Mouse (Mus musculus): ENCODE data around the gene Ugt2b38. TPM values are rescaled to one million over a fixed set of nuclear protein-coding genes. Genes with fewer than 3 reads are reported as not detected.

Ugt2b38 gene
- total RNA-seq, 1 experiment from 2014 or later, result not detected

Other genes starting within 250 kb of the Ugt2b38 start
- not detected in 2 replicates for gene Ugt2b37, start 169.4 kb downstream of the Ugt2b38 start, total RNA-seq (2017)
- not detected in 2 replicates for gene Ugt2a3, start 87.0 kb downstream of the Ugt2b38 start, total RNA-seq (2017)
- gene Ugt2a2, start 58.1 kb upstream of the Ugt2b38 start, total RNA-seq (2017), result not detected in 2 replicates
- not detected in 2 replicates for gene Gm43638, start 62.6 kb upstream of the Ugt2b38 start, total RNA-seq (2017)
- not detected in 2 replicates for gene Ugt2a1, start 66.7 kb upstream of the Ugt2b38 start, total RNA-seq (2017)
- gene Sult1b1, start 114.0 kb upstream of the Ugt2b38 start, total RNA-seq (2017), result not detected in 2 replicates
- not detected in 2 replicates for gene Sult1d1, start 144.8 kb upstream of the Ugt2b38 start, total RNA-seq (2017)
- not detected in 2 replicates for gene Sult1e1, start 167.4 kb upstream of the Ugt2b38 start, total RNA-seq (2017)
- gene Csn1s1, start 242.0 kb upstream of the Ugt2b38 start, total RNA-seq (2017), result not detected in 2 replicates

All from hematopoietic stem cell, adult 5-6 weeks (primary cell).